Mouse (Mus musculus): ENCODE results near the gene Mfsd6l. TPM values are rescaled to one million over a fixed set of nuclear protein-coding genes. Genes with fewer than 3 reads are reported as not detected.
A peak's percentile ranks its signal among the peaks of the same experiment; 100 is the strongest.

The Mfsd6l gene
- total RNA-seq, 1 experiment = 0.49 TPM

GRCm38 (mm10) chr11:68513969-68514368 lies 42.0 kb upstream of the Mfsd6l start:
- H3K9me3 ChIP-seq (ENCODE audit: control insufficient read depth, insufficient read depth, low read depth, low read length) = peaks cover 2% of the 10 kb centered on the region; the same call in 1 of the 2 replicates
- no peak overlapping the region for H3K9ac ChIP-seq (ENCODE audit: insufficient read depth, low read depth, low read length, poor library complexity, severe bottlenecking)
- H3K36me3 ChIP-seq (ENCODE audit: control insufficient read depth, insufficient read depth, low read length, poor library complexity, severe bottlenecking) = no peaks in the 10 kb centered on the region
- H3K4me1 ChIP-seq (ENCODE audit: control insufficient read depth in 2 of 2, insufficient read depth in 2 of 2, low read length in 2 of 2, poor library complexity in 1 of 2) = no peaks in the 10 kb centered on the region
- H3K27ac ChIP-seq (ENCODE audit: insufficient read depth, low read depth, low read length, poor library complexity, severe bottlenecking) = no peak overlapping the region
- no peak overlapping the region for H3K4me3 ChIP-seq (ENCODE audit: insufficient read depth in 1 of 2, low read depth in 1 of 2, low read length in 2 of 2, poor library complexity in 1 of 2, severe bottlenecking in 1 of 2)
- no peak for DNase-seq (ENCODE audit: low read depth, low spot score)
- in situ Hi-C loops (cut with MboI; ENCODE audit: low sequenced_read_pairs in 2 of 2, unreplicated experiment in 2 of 2) = no loop called here
- TF ChIP-seq CHD2 (IDR thresholded peaks at IDR 0.05; ENCODE audit: low read depth, low read length) (no peak), MAFK (IDR thresholded peaks at IDR 0.05; ENCODE audit: insufficient read depth, low read depth, low read length) (no peak), HCFC1 (IDR thresholded peaks at IDR 0.05; ENCODE audit: borderline replicate concordance, insufficient read depth, low read length) (no peak), ZNF384 (IDR thresholded peaks at IDR 0.05; ENCODE audit: low read depth, low read length) (no peak), ZC3H11A (IDR thresholded peaks at IDR 0.05; ENCODE audit: borderline replicate concordance, low read depth, low read length) (no peak)

- DNase-seq (ENCODE audit: low read depth, low spot score) = no peak
- no peaks in the 10 kb centered on the region for H3K9me3 ChIP-seq (ENCODE audit: control insufficient read depth, insufficient read depth, low read depth, low read length)
These were observed 36.6 kb upstream of the Mfsd6l start for GRCm38 (mm10) chr11:68519362-68519761.

GRCm38 (mm10) chr11:68519815-68520214 lies 36.2 kb upstream of the Mfsd6l start:
- DNase-seq (ENCODE audit: low read depth, low spot score) = no peak
- no peaks in the 10 kb centered on the region for H3K4me1 ChIP-seq (ENCODE audit: control insufficient read depth in 2 of 2, insufficient read depth in 2 of 2, low read length in 2 of 2, poor library complexity in 1 of 2)
- no peak overlapping the region for H3K27ac ChIP-seq (ENCODE audit: insufficient read depth, low read depth, low read length, poor library complexity, severe bottlenecking)
- H3K9ac ChIP-seq (ENCODE audit: insufficient read depth, low read depth, low read length, poor library complexity, severe bottlenecking) = no peak overlapping the region
- in situ Hi-C loops (cut with MboI; ENCODE audit: low sequenced_read_pairs in 2 of 2, unreplicated experiment in 2 of 2) = no loop called here
- no peaks in the 10 kb centered on the region for H3K36me3 ChIP-seq (ENCODE audit: control insufficient read depth, insufficient read depth, low read length, poor library complexity, severe bottlenecking)
- TF ChIP-seq MAFK (IDR thresholded peaks at IDR 0.05; ENCODE audit: insufficient read depth, low read depth, low read length) = no peak
- TF ChIP-seq HCFC1 (IDR thresholded peaks at IDR 0.05; ENCODE audit: borderline replicate concordance, insufficient read depth, low read length) = no peak
- TF ChIP-seq ZNF384 (IDR thresholded peaks at IDR 0.05; ENCODE audit: low read depth, low read length) = no peak
- no peak for TF ChIP-seq ZC3H11A (IDR thresholded peaks at IDR 0.05; ENCODE audit: borderline replicate concordance, low read depth, low read length)
- TF ChIP-seq CHD2 (IDR thresholded peaks at IDR 0.05; ENCODE audit: low read depth, low read length) = no peak
- no peaks in the 10 kb centered on the region for H3K9me3 ChIP-seq (ENCODE audit: control insufficient read depth, insufficient read depth, low read depth, low read length)
- H3K4me3 ChIP-seq (ENCODE audit: insufficient read depth in 1 of 2, low read depth in 1 of 2, low read length in 2 of 2, poor library complexity in 1 of 2, severe bottlenecking in 1 of 2) = no peak overlapping the region

More at GRCm38 (mm10) chr11:68519362-68519761, 36.6 kb upstream of the Mfsd6l start:
- H3K4me3 ChIP-seq (ENCODE audit: insufficient read depth in 1 of 2, low read depth in 1 of 2, low read length in 2 of 2, poor library complexity in 1 of 2, severe bottlenecking in 1 of 2) = no peak overlapping the region
- H3K36me3 ChIP-seq (ENCODE audit: control insufficient read depth, insufficient read depth, low read length, poor library complexity, severe bottlenecking) = no peaks in the 10 kb centered on the region
- H3K27ac ChIP-seq (ENCODE audit: insufficient read depth, low read depth, low read length, poor library complexity, severe bottlenecking) = no peak overlapping the region
- H3K4me1 ChIP-seq (ENCODE audit: control insufficient read depth in 2 of 2, insufficient read depth in 2 of 2, low read length in 2 of 2, poor library complexity in 1 of 2) = no peaks in the 10 kb centered on the region
- TF ChIP-seq MAFK (IDR thresholded peaks at IDR 0.05; ENCODE audit: insufficient read depth, low read depth, low read length) = no peak
- TF ChIP-seq ZNF384 (IDR thresholded peaks at IDR 0.05; ENCODE audit: low read depth, low read length) = no peak
- no peak for TF ChIP-seq ZC3H11A (IDR thresholded peaks at IDR 0.05; ENCODE audit: borderline replicate concordance, low read depth, low read length)
- no peak for TF ChIP-seq HCFC1 (IDR thresholded peaks at IDR 0.05; ENCODE audit: borderline replicate concordance, insufficient read depth, low read length)
- TF ChIP-seq CHD2 (IDR thresholded peaks at IDR 0.05; ENCODE audit: low read depth, low read length) = no peak
- in situ Hi-C loops (cut with MboI; ENCODE audit: low sequenced_read_pairs in 2 of 2, unreplicated experiment in 2 of 2) = no loop called here
- no peak overlapping the region for H3K9ac ChIP-seq (ENCODE audit: insufficient read depth, low read depth, low read length, poor library complexity, severe bottlenecking)

- Histone ChIP-seq H3K9ac (ENCODE audit: insufficient read depth, low read depth, low read length, poor library complexity, severe bottlenecking) (no peak overlapping the region), H3K4me3 (ENCODE audit: insufficient read depth in 1 of 2, low read depth in 1 of 2, low read length in 2 of 2, poor library complexity in 1 of 2, severe bottlenecking in 1 of 2) (no peak overlapping the region), H3K9me3 (ENCODE audit: control insufficient read depth, insufficient read depth, low read depth, low read length) (no peaks in the 10 kb centered on the region), H3K4me1 (ENCODE audit: control insufficient read depth in 2 of 2, insufficient read depth in 2 of 2, low read length in 2 of 2, poor library complexity in 1 of 2) (no peaks in the 10 kb centered on the region), H3K36me3 (ENCODE audit: control insufficient read depth, insufficient read depth, low read length, poor library complexity, severe bottlenecking) (no peaks in the 10 kb centered on the region), H3K27ac (ENCODE audit: insufficient read depth, low read depth, low read length, poor library complexity, severe bottlenecking) (no peak overlapping the region)
- TF ChIP-seq CHD2 (IDR thresholded peaks at IDR 0.05; ENCODE audit: low read depth, low read length) (no peak), MAFK (IDR thresholded peaks at IDR 0.05; ENCODE audit: insufficient read depth, low read depth, low read length) (no peak), HCFC1 (IDR thresholded peaks at IDR 0.05; ENCODE audit: borderline replicate concordance, insufficient read depth, low read length) (peak; percentile 62; the same call in 1 of the 2 replicates)
- in situ Hi-C loops (cut with MboI; ENCODE audit: low sequenced_read_pairs in 2 of 2, unreplicated experiment in 2 of 2) = no loop called here
- DNase-seq (ENCODE audit: low read depth, low spot score) = no peak
These were observed 35.5 kb upstream of the Mfsd6l start for GRCm38 (mm10) chr11:68520439-68520838.

- no peaks in the 10 kb centered on the region for H3K36me3 ChIP-seq (ENCODE audit: control insufficient read depth, insufficient read depth, low read length, poor library complexity, severe bottlenecking)
- in situ Hi-C loops (cut with MboI; ENCODE audit: low sequenced_read_pairs in 2 of 2, unreplicated experiment in 2 of 2) = no loop called here
These were observed 34.6 kb upstream of the Mfsd6l start for GRCm38 (mm10) chr11:68521352-68521751.

More at GRCm38 (mm10) chr11:68521352-68521751, 34.6 kb upstream of the Mfsd6l start:
- no peak for DNase-seq (ENCODE audit: low read depth, low spot score)
- Histone ChIP-seq H3K4me3 (ENCODE audit: insufficient read depth in 1 of 2, low read depth in 1 of 2, low read length in 2 of 2, poor library complexity in 1 of 2, severe bottlenecking in 1 of 2) (no peak overlapping the region), H3K9me3 (ENCODE audit: control insufficient read depth, insufficient read depth, low read depth, low read length) (no peaks in the 10 kb centered on the region), H3K4me1 (ENCODE audit: control insufficient read depth in 2 of 2, insufficient read depth in 2 of 2, low read length in 2 of 2, poor library complexity in 1 of 2) (no peaks in the 10 kb centered on the region), H3K9ac (ENCODE audit: insufficient read depth, low read depth, low read length, poor library complexity, severe bottlenecking) (no peak overlapping the region), H3K27ac (ENCODE audit: insufficient read depth, low read depth, low read length, poor library complexity, severe bottlenecking) (no peak overlapping the region)
- TF ChIP-seq HCFC1 (IDR thresholded peaks at IDR 0.05; ENCODE audit: borderline replicate concordance, insufficient read depth, low read length) (no peak), ZNF384 (IDR thresholded peaks at IDR 0.05; ENCODE audit: low read depth, low read length) (no peak), ZC3H11A (IDR thresholded peaks at IDR 0.05; ENCODE audit: borderline replicate concordance, low read depth, low read length) (no peak), CHD2 (IDR thresholded peaks at IDR 0.05; ENCODE audit: low read depth, low read length) (no peak), MAFK (IDR thresholded peaks at IDR 0.05; ENCODE audit: insufficient read depth, low read depth, low read length) (no peak)
